Mouse (Mus musculus) neural tube, embryonic 10.5 days (tissue): ENCODE data around the gene Gm43064.
"Not testable (repeated sequence)": the region's sequence is repeated elsewhere in the genome, so short reads cannot be mapped to it uniquely, and the experiment has no call there.

Source experiments
- DNase-seq: peaks from one replicate; pipeline ENCODE4 v3.0.0-alpha.2; 2017; ENCODE audit warnings: low spot score; ENCODE audit errors: extremely low spot score

Gene Gm43064

DNA sequence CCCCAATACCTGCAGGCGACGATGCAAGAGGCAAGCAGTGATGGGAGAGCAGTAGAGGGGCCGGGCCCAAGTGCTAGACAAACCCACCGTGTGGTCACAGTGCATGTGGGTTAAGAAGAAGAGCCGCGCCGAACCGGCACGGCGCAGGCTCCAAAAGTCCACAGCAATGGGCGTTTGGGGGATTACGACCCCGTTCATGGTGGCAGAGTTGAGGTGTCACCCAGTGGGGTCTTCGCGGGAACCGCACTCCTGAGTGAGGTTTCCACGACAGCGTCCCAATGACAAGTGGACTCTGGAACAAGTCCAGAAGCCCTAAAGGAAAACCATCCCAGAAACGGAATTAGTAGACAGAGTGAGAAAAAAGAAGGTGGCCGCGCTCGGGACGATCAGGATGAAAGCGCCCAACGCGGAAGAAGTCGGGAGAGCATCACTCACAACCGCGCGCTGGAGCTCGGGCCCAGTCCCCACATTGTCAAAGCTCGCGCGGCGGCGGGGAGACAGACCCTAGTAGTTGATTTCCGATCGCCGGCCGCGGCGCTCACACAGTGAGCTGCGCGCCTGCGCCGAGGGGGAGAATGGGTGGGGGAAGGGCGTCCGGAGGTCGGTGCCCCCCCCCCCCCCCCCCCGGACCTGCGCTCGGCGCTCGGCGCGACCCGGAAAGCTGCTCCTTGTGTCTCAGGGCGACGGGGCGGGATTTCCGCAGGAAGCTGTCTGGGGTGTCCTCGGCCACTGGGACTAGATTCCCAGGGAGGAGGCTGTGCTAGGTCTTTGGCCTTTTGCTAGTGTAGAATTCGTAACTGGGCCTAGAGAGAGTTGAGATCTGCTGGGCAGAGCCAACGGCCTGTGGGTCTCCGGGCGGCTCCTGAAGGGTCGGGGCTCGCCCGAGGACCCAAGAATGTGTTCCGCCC is at the start of gene Gm43064, which contains the start of the genes Dclre1b and Ap4b1:
Gene Gm43064, plus strand, starts transcription at position 683 of the 908 bp plus-strand sequence.
Gene Dclre1b, minus strand, starts transcription at position 554 of the 908 bp plus-strand sequence.
Gene Ap4b1, plus strand, starts transcription at position 630 of the 908 bp plus-strand sequence.
- peak; percentile 94 for DNase-seq

DNA sequence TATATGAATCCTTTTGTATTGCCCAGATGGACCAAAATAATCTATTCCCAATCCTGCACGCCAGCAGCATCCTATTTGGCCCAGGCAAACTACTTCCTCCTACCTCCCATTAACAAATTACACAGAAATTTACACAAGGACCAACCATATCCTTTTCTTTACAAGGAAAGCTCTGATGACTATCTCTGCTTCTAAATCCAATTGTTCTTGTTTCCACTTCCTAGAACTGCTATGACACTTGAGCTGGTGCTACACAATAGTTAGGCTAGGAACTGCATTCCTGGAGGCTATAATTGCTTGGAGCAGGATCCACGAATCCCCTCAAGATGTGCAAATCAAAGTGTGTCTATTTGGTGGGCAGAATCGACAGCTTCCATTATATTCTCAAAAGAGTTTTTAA is 42.6 kb upstream of the Gm43064 start:
- DNase-seq, result no peak

DNA sequence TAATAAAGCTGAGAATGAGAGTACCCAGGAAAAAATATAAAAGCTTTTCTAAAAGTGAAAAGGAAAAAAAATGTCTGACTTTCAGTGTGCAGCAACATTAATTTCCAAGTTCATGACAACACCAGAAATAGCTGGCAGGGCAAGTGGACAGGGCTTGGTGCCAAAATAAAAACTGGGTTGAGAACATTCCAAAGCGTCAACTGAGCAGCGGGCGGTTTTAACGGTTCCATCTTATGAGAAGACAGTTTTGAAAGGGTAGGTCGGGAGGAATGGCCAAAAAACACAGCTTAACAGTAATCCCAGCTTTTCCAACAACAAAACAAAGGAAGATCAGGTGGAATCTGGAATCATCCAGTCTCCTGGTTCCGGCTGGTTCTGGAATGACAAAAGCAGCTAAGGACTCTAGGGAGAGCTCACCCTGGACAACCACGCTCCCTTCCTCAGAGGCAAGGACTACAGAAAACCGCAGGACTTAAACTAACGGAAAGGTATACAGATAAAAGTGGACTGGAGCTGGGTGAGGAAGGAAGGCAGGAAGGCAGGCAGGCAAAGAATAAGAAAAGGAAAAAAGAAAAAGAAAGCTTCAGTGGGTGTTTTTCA is 37.7 kb upstream of the Gm43064 start:
- no peak for DNase-seq

DNA sequence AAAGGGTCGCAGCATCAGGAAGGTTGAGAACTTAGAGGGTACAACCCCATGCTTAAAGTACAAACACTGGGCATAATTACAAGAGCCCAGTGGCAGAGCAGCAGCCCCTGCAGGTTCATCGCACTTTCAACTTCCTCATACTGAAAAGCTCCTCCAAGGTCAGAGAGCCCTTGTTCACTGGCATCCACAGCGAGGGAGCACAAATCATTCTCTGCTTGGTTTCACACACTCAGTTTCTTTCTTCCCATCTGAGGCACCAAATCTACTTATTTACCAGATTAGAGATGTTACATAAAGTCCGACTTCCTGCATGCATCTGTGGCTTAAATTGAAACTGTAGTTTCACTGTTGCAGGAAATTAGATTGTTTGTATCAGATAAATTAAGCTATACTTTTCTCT is 36.5 kb upstream of the Gm43064 start:
- DNase-seq, result no peak

DNA sequence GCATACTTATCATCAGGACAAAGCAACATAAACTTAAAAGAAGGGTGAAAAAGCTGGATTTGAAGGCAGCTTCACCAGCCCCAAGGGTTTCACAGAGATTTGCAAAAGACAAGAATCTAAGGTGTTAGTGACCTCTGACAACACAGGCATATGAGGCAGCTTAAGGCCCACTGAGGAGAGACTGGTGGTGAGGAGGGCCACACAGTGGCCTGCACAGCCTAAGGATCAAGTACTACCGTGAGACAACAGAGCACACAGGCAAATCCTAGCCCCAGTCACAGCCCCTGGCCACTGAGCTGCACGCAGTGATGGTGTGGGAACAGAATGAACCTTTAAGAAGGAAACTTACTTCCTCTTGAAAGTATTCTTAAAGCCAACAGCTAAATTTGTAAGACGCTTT is 35.9 kb upstream of the Gm43064 start:
- DNase-seq, result no peak

DNA sequence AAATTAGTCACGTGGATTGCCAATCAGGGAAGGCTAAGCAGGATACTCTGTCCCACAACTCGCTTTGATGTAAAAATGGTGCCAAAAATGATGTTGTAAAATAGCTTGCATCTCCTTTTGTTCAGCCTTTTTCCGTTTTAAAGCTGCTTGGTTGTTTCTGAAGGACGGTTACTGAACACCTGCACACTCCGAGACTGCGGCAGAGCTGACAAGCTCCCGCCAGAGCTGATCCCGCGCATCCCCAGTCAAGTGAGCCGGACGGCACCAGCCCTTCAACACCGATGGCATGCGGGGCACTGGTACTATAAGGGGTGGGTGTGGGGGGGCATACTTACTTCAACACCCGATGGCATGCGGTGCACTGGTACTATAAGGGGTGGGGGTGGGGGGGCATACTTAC is 35.4 kb upstream of the Gm43064 start:
- DNase-seq, result no peak

DNA sequence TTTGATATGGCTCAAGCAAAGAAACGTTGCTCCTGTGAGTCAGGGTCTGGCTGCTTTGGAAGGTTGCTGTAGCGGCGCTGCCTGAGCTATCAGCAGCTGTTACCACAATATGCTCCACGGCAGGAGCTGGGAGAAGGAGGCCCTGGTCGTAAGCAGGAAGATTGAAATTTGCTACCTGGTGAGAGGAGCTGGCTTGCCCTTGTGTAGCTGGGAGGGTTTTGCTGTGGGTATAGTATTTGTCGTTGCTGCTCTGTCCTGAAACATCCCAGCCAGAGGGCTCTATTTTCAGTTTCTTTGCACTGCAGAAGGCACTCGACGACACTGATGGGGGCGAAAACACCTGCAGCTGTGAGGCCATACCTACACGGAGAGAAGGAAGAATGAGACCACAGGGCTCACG is 31.4 kb upstream of the Gm43064 start:
- no peak for DNase-seq

DNA sequence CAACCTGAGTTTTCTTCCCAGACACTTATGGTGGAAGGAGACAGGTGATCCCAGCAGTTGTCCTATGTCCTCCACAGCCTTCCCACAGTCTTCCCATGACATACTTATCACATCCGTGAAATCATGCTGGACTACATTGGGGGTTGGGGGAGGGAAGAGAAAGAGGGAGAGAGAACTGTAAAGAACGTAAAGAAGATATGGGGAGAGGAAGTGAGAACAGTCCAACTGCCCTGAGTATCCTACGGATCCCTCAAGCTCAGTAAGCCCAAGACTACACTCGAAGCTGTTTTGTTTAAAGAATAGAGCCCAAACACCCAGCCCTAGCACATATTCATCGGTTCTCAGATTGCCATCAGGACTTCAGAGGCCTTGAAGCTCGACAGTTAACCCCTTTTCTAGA is 30.7 kb upstream of the Gm43064 start:
- DNase-seq, result no peak

DNA sequence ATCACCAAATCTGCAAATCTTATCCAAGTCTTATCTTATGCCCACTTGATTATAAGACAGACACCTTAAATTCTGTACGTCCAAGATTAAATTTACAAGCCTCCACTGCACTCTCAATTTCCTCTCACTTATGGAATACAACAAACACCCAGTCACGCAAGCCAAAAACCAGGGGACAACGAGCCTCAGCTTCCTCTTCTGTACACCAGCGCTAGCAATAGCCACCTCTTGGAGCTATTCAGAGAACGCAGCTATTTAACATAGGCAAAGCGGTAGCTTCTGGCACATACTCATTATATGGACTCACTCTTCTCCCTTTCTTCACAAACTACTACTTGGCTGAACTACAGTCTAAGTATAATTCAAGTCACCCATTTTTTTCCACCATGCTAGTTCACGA is 30.2 kb upstream of the Gm43064 start:
- DNase-seq, result no peak

DNA sequence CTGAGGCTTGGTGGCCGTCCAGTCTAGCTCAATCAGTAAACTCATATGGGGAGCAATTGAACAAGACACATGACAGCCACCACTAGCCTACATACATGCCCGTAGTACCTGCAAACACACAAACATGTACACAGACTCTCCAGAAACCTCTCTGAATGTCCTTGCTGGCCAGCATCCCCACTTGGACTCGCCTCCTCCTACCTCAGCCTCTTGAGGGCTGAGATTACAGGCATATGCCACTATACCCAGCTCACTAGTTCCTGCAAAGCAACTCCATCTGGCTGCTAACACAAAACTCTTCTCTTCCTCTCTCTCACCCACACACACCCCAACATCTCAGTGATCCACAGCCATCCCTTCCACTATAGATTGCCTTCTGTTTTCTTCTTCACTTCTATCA is 29.1 kb upstream of the Gm43064 start:
- DNase-seq, result no peak

DNA sequence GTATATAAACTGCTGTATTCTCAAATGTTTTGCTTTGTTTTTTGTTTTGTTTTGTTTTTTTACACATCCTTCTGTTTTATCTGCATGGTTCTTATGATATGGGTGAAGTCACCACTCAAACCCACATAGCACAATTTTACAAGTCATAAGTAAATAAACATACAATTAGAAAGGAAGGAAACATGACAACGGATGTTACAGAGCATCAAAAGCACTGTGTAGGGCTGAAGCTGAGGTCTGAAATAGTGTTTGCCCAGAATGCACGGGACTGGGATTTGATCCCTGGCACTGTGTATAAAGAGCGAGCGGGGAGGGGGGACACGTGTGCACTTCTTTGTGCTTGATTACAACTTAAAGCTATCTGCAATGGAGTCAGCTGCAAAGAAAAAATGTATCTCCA is 28.6 kb upstream of the Gm43064 start:
- DNase-seq, result no peak

DNA sequence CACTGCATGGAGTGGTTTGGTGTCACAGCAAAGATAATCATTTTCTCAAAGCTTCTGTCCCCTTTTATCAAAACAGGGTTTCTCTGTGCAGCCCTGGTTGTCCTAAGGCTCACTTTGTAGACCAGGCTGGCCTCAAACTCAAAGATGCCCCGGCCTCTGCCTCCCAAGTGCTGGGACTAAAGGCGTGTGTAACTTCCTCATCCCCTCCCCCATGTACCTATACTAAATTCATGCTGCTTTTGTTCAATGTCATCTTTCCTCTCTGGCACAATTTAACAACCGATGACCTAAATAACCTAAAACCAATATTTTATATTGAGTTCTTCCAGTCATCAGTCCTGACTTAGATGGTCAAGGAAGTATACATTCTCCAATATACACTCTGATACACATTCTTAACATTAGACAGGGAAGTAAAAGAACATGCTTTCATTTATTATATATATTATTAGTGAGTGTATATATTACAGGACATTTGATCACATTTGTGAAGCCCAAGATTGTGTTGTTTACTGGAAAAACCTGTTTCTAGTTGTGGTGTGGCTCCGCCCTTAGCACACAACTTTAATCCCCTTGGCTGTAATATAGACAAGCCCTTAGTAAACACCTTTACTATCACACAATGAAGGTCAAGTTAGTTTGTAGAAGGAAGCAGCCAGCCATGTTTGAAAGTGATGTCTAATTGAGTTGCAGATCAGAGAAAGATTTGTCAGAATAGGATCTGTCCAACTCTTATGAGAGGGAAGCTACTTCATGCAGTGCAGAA is 26.3 kb upstream of the Gm43064 start:
- DNase-seq, result no peak

DNA sequence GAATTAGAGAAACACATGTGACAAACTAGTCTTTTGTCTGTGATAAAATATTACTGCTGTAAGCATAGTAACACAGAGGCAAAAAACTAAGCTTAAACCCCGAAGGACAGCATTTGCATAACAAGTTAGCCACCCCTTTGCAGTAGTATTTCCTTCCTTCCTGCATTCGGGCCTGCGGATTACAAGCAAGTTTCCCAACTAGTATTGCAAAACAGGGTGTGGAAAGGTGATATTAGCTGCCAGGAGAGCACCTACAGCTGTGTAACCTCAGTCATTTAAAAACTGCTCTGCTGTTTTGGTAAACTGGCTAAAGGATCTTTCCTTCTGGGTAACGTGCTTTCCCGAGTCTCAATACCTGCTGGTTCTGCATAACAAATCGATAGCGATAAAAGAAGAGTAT is 22.1 kb upstream of the Gm43064 start:
- DNase-seq, result no peak

DNA sequence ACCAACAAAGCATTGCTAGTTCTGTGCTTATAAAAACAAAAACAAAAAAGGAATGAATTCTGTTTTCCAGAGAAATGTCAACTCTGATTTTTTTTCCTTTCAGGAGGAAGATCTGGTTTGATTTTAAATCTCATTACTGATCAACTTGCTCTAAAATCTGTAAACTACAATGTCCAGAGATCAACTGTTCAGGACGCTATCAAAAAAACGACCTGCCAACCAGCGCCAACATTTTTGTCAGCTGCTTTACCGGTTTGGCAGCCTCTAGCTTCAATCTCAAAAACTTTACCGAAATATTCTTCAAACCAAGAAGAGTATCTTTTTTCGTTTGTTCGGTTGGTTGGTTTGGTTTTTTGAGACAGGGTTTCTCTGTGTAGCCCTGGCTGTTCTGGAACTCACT is 20.3 kb upstream of the Gm43064 start:
- DNase-seq, result no peak

DNA sequence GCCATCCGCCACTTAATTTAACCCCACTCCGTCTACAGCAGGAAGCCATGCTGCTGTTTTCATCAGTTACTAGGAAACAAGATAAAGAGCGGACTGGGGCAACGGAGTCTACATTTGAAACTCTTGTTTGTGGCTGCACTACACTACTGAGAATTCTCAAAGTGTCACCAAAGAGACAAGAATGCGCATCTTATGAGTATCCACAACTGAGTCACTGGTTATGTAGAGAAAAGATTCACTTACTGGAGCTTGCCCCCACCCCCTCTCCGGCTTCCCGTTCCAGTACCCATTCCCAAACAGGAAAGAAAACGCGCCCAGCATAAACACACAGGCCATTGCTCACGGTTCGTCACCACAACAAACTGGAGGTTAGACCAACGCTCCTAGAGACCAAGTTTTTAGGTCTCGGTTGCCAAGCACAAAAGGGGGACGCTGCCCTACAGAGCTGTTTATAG is 19.5 kb upstream of the Gm43064 start:
- peak; percentile 43 for DNase-seq

DNA sequence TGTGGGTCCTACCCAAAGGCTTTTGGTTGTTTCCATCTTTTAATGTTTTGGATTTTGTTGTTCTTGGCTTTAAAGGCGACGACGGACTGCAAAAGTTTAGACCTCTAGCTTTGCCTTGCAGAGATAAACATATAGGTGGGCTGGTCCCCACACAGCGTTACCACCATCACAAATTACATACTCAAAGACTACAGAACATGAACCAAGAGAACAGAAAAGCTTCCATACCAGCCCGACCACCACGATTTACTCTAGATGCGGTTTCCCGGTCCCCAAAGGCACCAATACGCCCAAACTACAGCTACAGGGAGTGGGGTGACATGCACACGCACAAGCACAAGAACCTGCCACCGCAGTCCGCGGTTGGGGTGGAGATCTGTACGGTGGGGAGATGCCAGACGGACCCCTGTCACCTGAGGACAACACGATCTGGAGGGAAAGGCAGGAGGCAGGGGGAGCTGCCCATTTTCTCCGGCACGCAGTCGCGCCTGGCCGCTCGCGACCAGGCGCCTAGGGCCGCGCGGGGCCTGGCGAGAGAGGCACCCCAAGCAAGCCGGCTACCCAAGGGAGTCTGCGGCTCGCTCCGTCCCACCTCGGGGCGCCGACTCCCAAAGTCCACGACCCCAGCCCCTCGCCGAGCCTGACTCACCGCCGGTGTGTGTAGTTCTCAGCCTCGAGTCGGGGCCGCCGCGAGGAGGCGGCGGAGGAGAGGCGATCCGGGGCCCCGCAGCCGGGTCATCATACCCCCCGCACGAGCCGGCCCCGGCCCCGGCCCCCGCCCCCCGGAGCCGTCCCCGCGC is 18.8 kb upstream of the Gm43064 start:
- DNase-seq, result no peak

DNA sequence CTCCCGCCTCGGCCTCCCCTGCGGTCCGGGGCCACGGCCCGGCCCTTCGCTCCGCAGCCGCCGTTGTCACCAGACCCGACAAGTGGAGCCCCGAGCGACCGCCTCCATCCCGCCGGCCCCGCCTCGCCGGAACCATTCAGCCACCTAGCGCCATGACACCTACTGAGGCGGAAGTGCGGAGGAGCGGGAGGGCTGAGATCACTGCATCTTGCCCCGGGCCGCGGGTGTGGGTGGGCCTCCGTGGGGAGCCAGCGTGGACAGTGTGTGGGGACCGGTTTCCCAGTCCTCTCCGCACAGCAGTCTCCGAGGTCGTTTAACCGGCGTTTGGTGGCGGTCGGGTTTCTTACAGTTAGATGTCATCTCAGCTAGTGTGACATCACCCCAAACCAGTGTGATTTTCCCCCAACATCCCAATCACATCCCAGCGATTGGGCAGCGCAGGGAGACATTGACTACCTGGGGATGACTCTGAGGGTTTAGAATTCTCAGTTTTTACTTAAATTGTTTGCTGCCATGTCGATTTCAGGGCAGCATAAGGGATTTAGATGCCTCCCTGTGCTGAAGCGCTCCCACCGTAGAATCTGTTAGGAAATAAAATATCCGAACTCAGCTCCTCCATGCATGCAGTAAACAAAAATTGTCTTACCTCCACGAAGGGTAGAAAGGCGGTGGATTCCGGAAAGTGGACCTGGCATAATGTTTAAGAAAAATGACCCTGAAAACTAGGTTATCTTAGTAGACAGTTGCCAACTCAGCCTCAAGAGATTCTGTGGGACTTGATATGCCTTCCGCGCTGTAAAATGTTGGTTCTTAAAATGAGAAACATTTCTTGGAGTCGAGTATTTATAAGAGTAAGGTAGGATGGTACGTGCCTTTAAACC is 17.9 kb upstream of the Gm43064 start, which contains the start of gene Hipk1:
Gene Hipk1, minus strand, starts transcription at position 334 of the 881 bp plus-strand sequence.
- DNase-seq, result peak; percentile 93

DNA sequence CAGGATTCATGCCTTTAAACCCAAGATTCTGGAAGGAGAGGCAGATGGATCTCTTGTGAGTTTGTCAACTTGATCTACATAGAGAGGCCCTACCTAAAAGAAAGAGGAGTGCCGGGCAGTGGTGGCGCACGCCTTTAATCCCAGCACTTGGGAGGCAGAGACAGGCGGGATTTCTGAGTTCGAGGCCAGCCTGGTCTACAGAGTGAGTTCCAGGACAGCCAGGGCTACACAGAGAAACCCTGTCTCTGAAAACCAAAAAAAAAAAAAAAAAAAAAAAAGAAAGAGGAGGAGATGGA is 17.3 kb upstream of the Gm43064 start:
- not testable (repeated sequence) for DNase-seq

DNA sequence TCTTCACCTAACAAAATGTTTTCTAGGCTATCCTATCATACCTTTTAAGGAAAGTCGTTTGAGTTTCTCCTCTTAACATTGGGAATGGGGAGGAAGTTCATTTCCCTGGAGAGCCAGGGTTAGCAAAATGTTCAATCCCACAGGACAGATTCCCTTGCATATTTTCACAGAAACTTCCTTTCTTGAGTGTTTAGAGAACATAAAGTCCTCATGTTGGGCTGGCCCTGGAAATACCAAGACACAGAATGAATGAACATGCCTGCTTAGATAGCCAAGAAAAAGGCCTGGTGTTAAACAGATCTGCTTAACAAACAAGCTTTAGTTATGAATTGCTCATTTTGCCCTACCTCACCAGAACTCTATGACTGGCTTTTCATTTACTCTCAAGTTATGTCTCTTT is 16.8 kb upstream of the Gm43064 start:
- DNase-seq, result no peak

DNA sequence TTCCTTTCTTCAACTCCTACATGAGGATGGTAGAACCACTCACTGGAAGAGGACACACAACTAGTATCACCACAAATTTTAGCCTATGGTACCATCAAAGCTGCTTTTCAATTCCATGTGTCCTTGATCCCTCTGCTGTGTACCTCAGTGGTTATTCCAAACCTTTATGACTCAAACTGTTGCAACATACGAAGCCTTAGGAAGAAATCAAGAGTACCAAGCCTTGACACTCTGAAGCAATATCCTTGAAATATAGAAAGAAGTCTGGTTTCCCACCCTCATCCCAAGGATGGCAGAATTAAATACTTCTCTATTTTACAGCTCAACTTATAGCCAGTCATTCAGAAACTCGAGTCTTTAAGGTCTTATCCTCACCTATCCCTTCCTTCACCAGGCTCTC is 13.0 kb upstream of the Gm43064 start:
- DNase-seq, result no peak
